Mouse (Mus musculus) adrenal gland, postnatal 25 days (tissue): ENCODE measurements around the gene Meis2. TPM values are rescaled to one million over a fixed set of nuclear protein-coding genes. Genes with fewer than 3 reads are reported as not detected.

Experiments
- DNase-seq: peaks from one replicate; pipeline ENCODE4 v3.0.0; 2021; ENCODE audit warnings: mixed read lengths
- long read RNA-seq: library from polyadenylated mRNA; stranded (forward); transcript quantifications from one replicate; pipeline ENCODE4 v2.0.0, GENCODE M21; 2021
- total RNA-seq: library from RNA; stranded (reverse); gene quantifications from 2 replicates; pipeline ENCODE4 v1.2.3, GENCODE M21; 2021

Meis2 gene
- 258 and 277 TPM in 2 replicates for total RNA-seq
- long read RNA-seq, transcript Meis2-206 (13 exons, 3,697 nt): major isoform, 7 of 71 reads
- long read RNA-seq, partial matches to known transcripts: 30 of 71 reads
- long read RNA-seq, other reads (novel, unspliced or antisense): 27 of 71 reads

DNA sequence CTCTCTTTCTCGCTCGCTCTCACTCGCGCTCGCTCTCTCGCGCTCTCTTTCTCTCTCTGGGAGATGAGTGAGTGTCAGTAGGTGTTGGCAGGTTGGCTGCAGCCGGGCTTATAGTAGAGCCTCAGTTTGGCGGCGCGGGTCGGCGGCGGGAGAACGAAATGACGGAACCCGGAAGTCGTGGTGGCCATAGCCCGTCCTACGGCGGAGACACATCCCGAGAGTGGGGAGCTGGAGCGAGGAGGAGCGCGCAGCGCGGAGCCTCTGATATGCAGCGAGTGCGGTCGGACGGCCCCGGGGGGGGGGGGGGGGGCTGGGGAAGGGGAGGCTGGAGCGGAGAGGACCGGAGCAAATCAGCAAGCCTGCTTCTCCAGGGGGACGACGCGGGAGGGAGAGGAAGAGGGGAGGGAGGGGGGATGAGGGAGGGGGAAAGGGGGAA lies at the start of gene Meis2:
Gene Meis2 (minus strand): TSS at position 270 of the 436 bp plus-strand sequence.
- peak; percentile 89 for DNase-seq

DNA sequence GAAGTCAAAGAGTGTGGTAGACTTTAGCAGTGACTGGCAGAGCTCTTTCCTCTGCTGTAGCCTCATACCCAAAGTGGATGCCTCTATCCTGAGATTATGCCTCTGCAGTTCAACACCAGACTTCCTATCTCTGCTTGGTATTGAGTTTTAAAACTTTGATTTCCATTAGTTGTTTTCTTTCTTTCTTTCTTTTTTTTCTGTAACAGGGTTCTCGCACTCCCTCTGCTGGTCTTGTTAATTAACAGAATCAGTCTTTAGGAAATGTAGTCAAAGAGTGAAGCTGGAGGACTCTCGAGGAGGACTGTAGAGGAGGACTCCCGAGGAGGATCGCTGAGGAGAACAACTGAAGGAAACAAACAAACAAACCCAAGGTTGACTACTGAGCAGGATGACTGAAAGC lies 40.6 kb upstream of the Meis2 start:
- no peak for DNase-seq

GRCm38 (mm10) chr2:116105179-116105578 lies 39.5 kb upstream of the Meis2 start:
- no peak for DNase-seq

DNA sequence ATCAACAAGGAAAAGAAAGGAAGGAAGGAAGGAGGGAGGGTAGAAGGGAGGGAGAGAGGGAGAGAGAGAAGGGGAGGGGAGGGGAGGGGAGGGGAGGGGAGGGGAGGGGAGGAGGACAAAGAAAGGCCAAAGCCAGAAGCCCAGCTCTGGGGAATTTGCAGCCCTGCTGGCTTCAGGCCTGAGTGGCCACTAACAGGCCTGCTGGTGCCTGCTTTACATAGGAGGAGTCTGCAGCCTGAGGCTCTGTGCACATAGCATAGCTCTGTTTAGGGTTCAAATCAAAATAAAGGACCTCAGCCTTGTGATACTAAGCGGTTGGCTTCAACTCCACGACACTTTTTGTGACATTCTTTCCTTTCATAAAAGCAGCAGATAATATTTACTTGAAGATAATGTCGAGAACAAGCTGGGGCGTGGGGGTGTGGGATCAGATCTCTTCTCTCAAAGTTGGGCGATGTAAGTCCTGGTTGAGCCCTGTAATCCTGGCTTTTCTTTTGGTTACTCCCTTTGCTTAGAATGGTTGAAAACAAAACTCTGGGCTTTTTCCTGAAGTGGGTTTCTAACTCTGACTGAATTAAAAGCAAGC lies 37.9 kb upstream of the Meis2 start:
- no peak for DNase-seq

- DNase-seq: peak; percentile 68
Measured at GRCm38 (mm10) chr2:116101221-116101620, 35.6 kb upstream of the Meis2 start.

DNA sequence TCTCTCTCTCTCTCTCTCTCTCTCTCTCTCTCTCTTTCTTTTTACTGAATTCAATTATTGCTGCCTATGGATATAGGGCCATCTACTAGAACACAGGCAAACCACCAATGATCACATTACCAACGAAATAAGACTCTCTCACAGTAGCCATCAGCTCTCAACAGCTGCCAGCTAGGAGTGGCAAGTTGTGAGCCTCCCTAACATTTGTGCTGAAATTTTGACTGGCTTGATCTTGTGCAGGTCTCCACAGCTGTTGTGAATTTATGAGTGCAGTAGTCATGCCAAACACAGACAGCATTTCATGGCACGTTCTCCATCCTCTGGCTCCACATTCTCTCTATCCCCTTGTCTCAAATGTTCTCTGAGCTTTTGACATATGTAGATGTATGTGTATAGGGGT lies 15.3 kb upstream of the Meis2 start:
- no peak for DNase-seq

DNA sequence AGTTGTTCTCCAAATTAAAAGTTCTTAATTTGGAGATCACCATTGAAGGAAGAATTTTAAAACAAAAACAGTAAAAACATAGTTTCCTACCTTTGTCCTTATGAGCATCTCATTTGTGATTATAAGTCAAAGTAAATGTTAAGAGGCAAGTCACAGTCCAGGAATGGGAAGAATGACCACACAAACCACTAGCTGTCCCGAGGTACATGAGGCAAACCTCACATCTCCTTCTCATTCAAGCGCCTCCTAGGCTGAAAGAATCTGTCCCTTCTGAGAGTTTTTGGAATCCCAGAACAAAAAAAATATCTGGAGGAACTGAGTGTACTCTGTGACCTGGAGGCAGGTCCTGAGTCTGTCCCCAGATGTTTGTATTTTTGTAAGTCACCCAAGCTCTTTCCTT lies 13.2 kb upstream of the Meis2 start:
- no peak for DNase-seq

- no peak for DNase-seq
Measured at GRCm38 (mm10) chr2:116077716-116078115, 12.1 kb upstream of the Meis2 start.

- DNase-seq: no peak
Measured at GRCm38 (mm10) chr2:116076752-116077480, 11.3 kb upstream of the Meis2 start.

DNA sequence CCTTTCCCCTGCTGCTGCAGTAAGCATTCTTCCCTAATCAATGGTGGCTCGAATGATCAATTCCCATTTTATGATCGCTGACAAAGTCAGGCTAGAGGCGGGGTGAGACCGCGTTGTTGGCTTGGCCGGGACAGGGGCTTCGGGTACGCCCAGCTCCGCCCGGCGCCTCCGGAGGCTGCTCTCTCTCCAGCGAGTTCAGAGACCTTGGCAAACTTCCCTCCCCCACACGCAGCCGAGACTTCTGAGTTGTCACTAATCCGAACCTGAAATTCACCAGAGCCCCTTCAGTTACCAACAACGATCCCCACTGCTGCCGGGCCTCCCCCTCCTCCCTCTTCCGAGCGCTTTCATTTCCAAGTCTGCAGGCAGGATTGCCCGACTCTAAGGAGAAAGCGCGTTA lies 10.3 kb upstream of the Meis2 start:
- peak; percentile 82 for DNase-seq

GRCm38 (mm10) chr2:116075477-116075876 lies 9.8 kb upstream of the Meis2 start:
- peak; percentile 54 for DNase-seq

GRCm38 (mm10) chr2:116074726-116075440 lies 9.2 kb upstream of the Meis2 start:
- no peak for DNase-seq

DNA sequence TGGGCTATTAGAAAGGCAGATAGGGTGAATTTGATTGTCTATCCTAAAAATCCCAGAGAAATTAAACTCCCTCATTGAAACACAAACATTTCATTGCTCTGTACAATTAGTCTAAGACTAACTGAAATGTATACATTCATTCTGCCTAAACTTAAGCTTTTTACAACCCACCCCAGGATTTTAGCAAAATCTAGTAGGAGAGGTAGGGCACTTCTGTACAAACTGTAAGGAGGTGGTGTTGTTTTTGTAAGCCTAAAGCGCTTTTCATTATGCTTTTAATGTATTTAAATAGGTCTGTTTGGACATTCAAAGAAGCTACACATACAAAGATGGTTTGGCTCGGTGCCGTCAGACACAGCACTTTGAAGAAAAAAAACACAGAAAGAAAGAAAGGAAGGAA lies 8.4 kb upstream of the Meis2 start:
- no peak for DNase-seq

DNA sequence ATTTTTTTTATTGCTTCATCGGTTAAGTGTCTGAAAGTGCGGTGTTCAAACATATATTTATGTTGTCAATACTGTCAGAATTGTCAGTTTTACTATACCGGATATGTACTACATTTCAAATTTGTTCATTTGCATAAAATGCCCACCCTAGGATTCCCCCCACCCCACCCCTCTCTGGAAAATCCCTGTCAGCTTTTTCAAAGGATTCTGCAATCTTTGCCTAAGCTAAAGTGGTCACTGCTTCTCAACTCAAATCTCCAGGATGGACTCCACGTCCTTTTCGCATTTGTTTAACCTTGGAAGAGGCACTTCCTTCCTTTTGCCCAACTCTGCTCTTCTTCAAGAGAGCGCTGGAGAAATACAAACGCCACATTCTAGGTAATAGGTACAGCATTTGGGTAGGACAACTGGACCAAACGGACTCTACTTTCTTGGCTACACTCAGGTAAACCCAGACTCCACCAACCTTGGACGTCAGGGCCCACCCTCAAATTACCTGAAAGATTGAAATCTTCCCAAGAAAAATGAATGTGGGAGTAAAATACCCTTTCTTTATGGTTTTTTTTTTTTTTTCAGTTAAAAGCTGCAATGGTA lies 7.8 kb upstream of the Meis2 start:
- no peak for DNase-seq

- no peak for DNase-seq
Measured at GRCm38 (mm10) chr2:116072706-116073105, 7.1 kb upstream of the Meis2 start.

- peak; percentile 9 for DNase-seq
Measured at GRCm38 (mm10) chr2:116072321-116072640, 6.6 kb upstream of the Meis2 start.

- peak; percentile 84 for DNase-seq
Measured at GRCm38 (mm10) chr2:116071571-116072320, 6.1 kb upstream of the Meis2 start.

GRCm38 (mm10) chr2:116070614-116071425 lies 5.2 kb upstream of the Meis2 start:
- no peak for DNase-seq

- DNase-seq: no peak
Measured at GRCm38 (mm10) chr2:116069451-116070225, 4.0 kb upstream of the Meis2 start.

DNA sequence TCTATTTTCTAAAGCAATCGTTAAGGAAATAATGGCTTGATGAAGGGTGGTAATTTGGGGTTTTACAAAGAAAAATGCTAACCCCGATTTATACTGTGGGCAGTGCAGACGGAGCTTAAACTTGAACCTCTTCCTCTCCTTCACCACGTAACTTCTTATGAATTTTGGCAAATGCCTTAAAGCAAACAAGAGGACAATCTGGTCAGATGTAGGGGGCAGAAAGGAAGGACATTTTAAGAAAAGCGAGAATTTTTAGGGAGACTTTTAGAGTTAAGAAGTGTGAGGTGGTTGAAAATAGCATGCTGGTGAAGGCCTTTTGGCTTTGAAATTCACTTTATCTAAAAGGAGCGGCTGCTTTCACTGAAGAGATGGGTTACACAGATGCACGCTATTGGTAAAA lies 3.3 kb upstream of the Meis2 start:
- no peak for DNase-seq
